8 mouse cellular contexts compared by ENCODE assay signal in the genomic region with DNA sequence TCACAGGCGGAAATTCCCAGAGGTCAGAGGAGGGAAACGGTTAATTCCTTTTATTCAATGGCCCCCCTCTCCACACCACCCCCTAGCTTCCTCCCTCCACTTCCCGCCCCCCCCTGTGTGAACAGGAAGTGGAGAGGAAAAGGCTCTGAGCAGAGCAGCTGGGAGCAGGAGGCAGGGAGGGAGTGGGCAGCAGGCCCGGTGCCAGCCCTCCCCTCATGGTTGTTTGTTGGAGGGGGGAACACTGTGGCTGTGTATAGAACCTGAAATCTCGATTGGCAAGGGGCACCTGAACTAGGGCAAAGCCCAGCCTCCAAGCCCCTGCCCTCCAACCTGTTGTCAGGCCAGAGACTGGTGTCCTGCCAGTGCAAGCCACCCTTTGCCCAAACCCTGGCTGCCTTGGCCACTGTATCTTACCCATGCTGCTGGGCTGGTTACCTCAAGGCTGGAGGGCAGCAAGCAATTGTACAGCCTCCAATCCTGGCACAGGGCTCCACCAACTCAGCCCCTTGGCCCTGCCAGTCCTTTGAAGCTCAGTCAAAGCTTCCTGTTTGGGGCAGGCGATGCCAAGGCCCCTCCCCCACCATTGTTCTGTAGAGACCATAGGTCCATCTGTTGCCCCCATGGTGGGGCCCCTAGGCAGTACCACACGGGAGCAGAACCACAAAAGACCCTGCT. TPM values are rescaled to one million over a fixed set of nuclear protein-coding genes. Genes with fewer than 3 reads are reported as not detected.
A peak's percentile ranks its signal among the peaks of the same experiment; 100 is the strongest.
DNase-seq lines count a peak whose midpoint lies in the region; ATAC-seq lines count a peak whose summit lies in the region.

No protein-coding gene starts in this region.

- no peak overlapping the region for H3K27ac ChIP-seq in midbrain, embryonic 11.5 days (ENCODE audit: low read depth, low read length)

- DNase-seq in cerebellum, postnatal 10 days: peak; percentile 78 to 83
- no peak for DNase-seq in cerebellum, adult 18-20 months
- peak; percentile 57 to 76 for DNase-seq in adrenal gland, postnatal 36 days
- DNase-seq in heart, postnatal 10 days: peak; percentile 59 to 69
- peak; percentile 72 to 86 for DNase-seq in kidney, postnatal 25 days
- DNase-seq in midbrain, embryonic 11.5 days (ENCODE audit: low spot score, missing footprints): no peak
- DNase-seq in urinary bladder, postnatal 14 days (ENCODE audit: low spot score): no peak
- DNase-seq in c-Kit-positive CD71-positive TER-119-positive erythroid progenitor cells, embryonic 14.5 days (ENCODE audit: low spot score): no peak

- H3K36me3 ChIP-seq in midbrain, embryonic 11.5 days (ENCODE audit: control insufficient read depth, insufficient read depth, low read length): peaks cover 8% of the 10 kb centered on the region

- no peak overlapping the region for H3K4me2 ChIP-seq in midbrain, embryonic 11.5 days

- no peak overlapping the region for H3K9ac ChIP-seq in midbrain, embryonic 11.5 days (ENCODE audit: low read length)

- H3K4me1 ChIP-seq in midbrain, embryonic 11.5 days (ENCODE audit: control insufficient read depth, insufficient read depth, low read length): peaks cover 19% of the 10 kb centered on the region

- H3K27me3 ChIP-seq in midbrain, embryonic 11.5 days (ENCODE audit: control insufficient read depth, insufficient read depth, low read length): no peaks in the 10 kb centered on the region

- no peaks in the 10 kb centered on the region for H3K9me3 ChIP-seq in midbrain, embryonic 11.5 days (ENCODE audit: control insufficient read depth, low read length)

- intact Hi-C loops in heart, postnatal 10 days (cut with DNase I): loop anchor here (1.0 kb wide), 3 partner anchors 10 to 36 kb away; a partner anchor contains a TSS

- no peak overlapping the region for H3K4me3 ChIP-seq in midbrain, embryonic 11.5 days (ENCODE audit: low read depth, low read length)

- ATAC-seq in midbrain, embryonic 11.5 days (ENCODE audit: low FRiP score): peak; percentile 19; the same call in 1 of the 2 replicates

- 41% methylated on average over 7 of the region's 7 CpGs for WGBS in midbrain, embryonic 11.5 days

RNA-seq across cellular contexts. Expression of a gene that starts 12.4 kb away (rescaled TPM):
- 10 to 100 TPM; 20.4 to 24.5 TPM for total RNA-seq in adrenal gland, postnatal 36 days (2021)
- total RNA-seq in heart, postnatal 10 days (2021): 10 to 100 TPM; 13.4 to 13.7 TPM
- polyA plus RNA-seq in midbrain, embryonic 11.5 days (2014; fragmentation: Nextera tagmentation; extraction: Ambion mirVana): 9.8 and 10.0 TPM in 2 replicates

RNA-seq across cellular contexts. Expression of a gene that starts 24.6 kb away (rescaled TPM):
- total RNA-seq in adrenal gland, postnatal 36 days (2021): 10 to 100 TPM in 1 of 2 experiments, 1 to 10 TPM in 1; 7.2 to 10.6 TPM
- 10 to 100 TPM; 23.8 to 27.9 TPM for total RNA-seq in heart, postnatal 10 days (2021)
- polyA plus RNA-seq in midbrain, embryonic 11.5 days (2014; fragmentation: Nextera tagmentation; extraction: Ambion mirVana): 3.1 and 4.0 TPM in 2 replicates

RNA-seq across cellular contexts. Expression of a gene that starts 29.9 kb away (rescaled TPM):
- under 1 TPM; 0.36 to 0.60 TPM for total RNA-seq in adrenal gland, postnatal 36 days (2021)
- total RNA-seq in heart, postnatal 10 days (2021): not detected
- polyA plus RNA-seq in midbrain, embryonic 11.5 days (2014; fragmentation: Nextera tagmentation; extraction: Ambion mirVana): 1.3 and 2.6 TPM in 2 replicates

RNA-seq across cellular contexts. Expression of a gene that starts 50.1 kb away (rescaled TPM):
- total RNA-seq in adrenal gland, postnatal 36 days (2021): 1 to 10 TPM; 4.6 to 9.3 TPM
- total RNA-seq in heart, postnatal 10 days (2021): 1 to 10 TPM; 3.5 to 7.5 TPM
- 0.32 and 0.37 TPM in 2 replicates for polyA plus RNA-seq in midbrain, embryonic 11.5 days (2014; fragmentation: Nextera tagmentation; extraction: Ambion mirVana)

Comparison
In these comparisons a context has a peak if more than half of its experiments do, and no peak if none do; other contexts are left out.
1. DNase-seq: peak in cerebellum, postnatal 10 days (2 of 2), adrenal gland, postnatal 36 days (2 of 2), heart, postnatal 10 days (2 of 2) and kidney, postnatal 25 days (2 of 2); none in cerebellum, adult 18-20 months (0 of 2), midbrain, embryonic 11.5 days (single experiment), urinary bladder, postnatal 14 days (single experiment) and c-Kit-positive CD71-positive TER-119-positive erythroid progenitor cells, embryonic 14.5 days (single experiment).